Mouse (Mus musculus): ENCODE measurements around the gene Spint3. TPM values are rescaled to one million over a fixed set of nuclear protein-coding genes. Genes with fewer than 3 reads are reported as not detected.
A peak's percentile ranks its signal among the peaks of the same experiment; 100 is the strongest.

Gene Spint3
- polyA plus RNA-seq, 1 experiment, result not detected

DNA sequence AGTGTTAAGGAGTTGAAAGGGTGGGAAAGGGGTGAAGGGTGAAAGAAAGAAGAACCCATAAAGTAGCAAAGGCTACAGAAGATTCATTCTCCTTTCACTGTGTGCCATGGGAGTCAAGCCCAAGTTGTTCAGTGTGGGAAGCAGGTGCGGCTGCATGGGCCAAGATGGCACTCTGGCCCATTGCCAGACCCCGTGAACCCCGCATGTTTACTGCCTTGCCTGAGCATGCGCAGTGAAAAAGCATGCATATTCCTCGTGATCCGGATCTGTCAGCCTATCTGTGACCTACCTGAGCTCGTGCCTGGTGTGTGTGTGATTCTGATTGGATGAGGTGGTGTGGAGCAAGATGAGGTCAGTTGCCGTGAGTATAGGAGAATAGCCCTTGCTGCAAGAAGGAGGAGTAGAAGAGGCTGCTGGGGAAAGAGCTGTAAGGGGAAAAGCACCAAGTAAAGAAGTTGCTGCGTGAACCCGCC, 49.9 kb downstream of the Spint3 start:
- Histone ChIP-seq H3K27ac (ENCODE audit: control insufficient read depth, insufficient read depth, low read depth, low read length, poor library complexity) (no peak overlapping the region), H3K4me3 (replicated peaks; ENCODE audit: control insufficient read depth, low read depth, low read length) (no peak overlapping the region), H3K4me1 (ENCODE audit: control insufficient read depth, insufficient read depth, low read length) (peaks cover 10% of the 10 kb centered on the region; the same call in 1 of the 2 replicates)
- 70% methylated on average over 10 of the region's 10 CpGs for WGBS
- TF ChIP-seq POLR2A (IDR thresholded peaks at IDR 0.05; ENCODE audit: borderline replicate concordance, control insufficient read depth, low read depth, low read length), result no peak
- TF ChIP-seq CTCF (IDR thresholded peaks at IDR 0.05; ENCODE audit: control insufficient read depth, insufficient read depth, low read length), result no peak

DNA sequence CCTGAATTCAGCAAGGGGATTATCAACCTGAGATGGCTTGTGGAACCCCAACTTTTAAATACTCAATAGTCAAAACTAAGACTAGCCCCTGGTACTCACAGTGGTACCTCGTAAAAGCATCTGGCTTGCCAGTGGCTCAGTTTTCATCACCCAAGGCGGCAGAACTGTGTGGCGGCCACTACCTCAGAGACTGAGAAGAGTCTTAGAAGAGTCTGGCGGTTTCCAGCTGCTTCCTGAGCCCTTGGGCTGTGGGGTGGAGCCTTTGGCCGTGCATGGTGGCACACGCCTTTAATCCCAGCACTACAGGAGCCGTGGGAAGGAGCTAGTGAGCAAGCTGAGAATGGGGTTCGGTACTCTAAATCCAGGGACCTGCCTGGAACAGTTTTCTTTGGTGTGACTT, 51.0 kb downstream of the Spint3 start:
- TF ChIP-seq POLR2A (IDR thresholded peaks at IDR 0.05; ENCODE audit: borderline replicate concordance, control insufficient read depth, low read depth, low read length), result no peak
- TF ChIP-seq CTCF (IDR thresholded peaks at IDR 0.05; ENCODE audit: control insufficient read depth, insufficient read depth, low read length), result no peak
- Histone ChIP-seq H3K27ac (ENCODE audit: control insufficient read depth, insufficient read depth, low read depth, low read length, poor library complexity) (peak overlapping the region; percentile 85), H3K4me3 (replicated peaks; ENCODE audit: control insufficient read depth, low read depth, low read length) (no peak overlapping the region), H3K4me1 (ENCODE audit: control insufficient read depth, insufficient read depth, low read length) (peaks cover 10% of the 10 kb centered on the region; the same call in 1 of the 2 replicates)
- WGBS, result 3% methylated on average over 8 of the region's 8 CpGs

DNA sequence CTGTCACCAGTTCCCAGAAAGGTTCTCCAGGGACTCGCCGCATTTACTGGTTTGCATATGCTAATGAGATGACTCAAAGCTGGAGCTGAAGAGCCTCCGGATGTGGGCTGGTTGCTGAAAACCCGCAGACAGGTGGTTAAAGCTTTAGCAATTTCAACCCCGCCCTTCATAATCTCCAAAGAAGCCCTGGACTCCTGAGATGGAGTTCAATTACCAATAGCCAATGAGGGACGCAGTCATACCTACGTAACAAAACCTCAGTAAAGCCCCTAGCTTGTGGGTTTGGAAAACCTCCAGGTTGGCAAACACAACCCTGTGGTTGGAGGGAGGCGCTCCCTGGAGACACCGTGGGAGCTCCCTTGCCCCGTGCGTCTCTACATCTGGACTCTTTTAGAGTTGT, 51.4 kb downstream of the Spint3 start:
- H3K4me3 ChIP-seq (replicated peaks; ENCODE audit: control insufficient read depth, low read depth, low read length), result no peak overlapping the region
- TF ChIP-seq CTCF (IDR thresholded peaks at IDR 0.05; ENCODE audit: control insufficient read depth, insufficient read depth, low read length) (no peak), POLR2A (IDR thresholded peaks at IDR 0.05; ENCODE audit: borderline replicate concordance, control insufficient read depth, low read depth, low read length) (no peak)
- H3K4me1 ChIP-seq (ENCODE audit: control insufficient read depth, insufficient read depth, low read length), result peaks cover 10% of the 10 kb centered on the region; the same call in 1 of the 2 replicates
- under 1% methylated on average over 11 of the region's 11 CpGs for WGBS
- peak overlapping the region; percentile 85 for H3K27ac ChIP-seq (ENCODE audit: control insufficient read depth, insufficient read depth, low read depth, low read length, poor library complexity)

DNA sequence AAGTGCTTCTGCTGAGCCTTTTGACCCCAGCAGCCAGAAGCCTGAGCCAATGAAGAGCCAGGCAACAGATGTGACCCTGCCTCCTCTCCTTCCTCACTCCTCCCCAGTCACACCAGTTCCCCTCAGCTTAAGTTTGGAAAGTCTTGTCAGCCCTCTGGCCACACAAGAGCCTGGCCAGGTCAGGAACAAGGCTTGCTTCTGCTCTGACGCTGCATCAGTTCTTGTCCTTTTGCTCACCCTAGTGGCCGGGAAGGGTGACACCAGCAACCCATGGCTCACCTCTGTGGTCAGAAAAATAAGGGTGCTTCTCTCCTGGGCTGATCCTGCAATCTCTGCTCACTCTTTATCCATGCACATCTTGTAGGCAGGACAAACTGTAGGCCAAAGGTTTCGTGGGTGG, 52.5 kb downstream of the Spint3 start:
- WGBS, result 4% methylated on average over 3 of the region's 3 CpGs
- no peak overlapping the region for H3K4me3 ChIP-seq (replicated peaks; ENCODE audit: control insufficient read depth, low read depth, low read length)
- peak overlapping the region; percentile 30; the same call in 1 of the 2 replicates for H3K27ac ChIP-seq (ENCODE audit: control insufficient read depth, insufficient read depth, low read depth, low read length, poor library complexity)
- TF ChIP-seq POLR2A (IDR thresholded peaks at IDR 0.05; ENCODE audit: borderline replicate concordance, control insufficient read depth, low read depth, low read length) (no peak), CTCF (IDR thresholded peaks at IDR 0.05; ENCODE audit: control insufficient read depth, insufficient read depth, low read length) (peak; percentile 89)
- peaks cover 9% of the 10 kb centered on the region; the same call in 1 of the 2 replicates for H3K4me1 ChIP-seq (ENCODE audit: control insufficient read depth, insufficient read depth, low read length)

Other genes with a start within 250 kb of the Spint3 start
- gene Svs5, start 240.7 kb downstream of the Spint3 start, polyA plus RNA-seq (2011; ENCODE audit: insufficient read depth, insufficient read length, low replicate concordance, missing spikeins), result not detected in 2 replicates
- 48.8 and 108 TPM in 2 replicates for gene Slpi, start 184.4 kb downstream of the Spint3 start, polyA plus RNA-seq (2011; ENCODE audit: insufficient read depth, insufficient read length, low replicate concordance, missing spikeins)
- gene Rbpjl, start 170.3 kb downstream of the Spint3 start, polyA plus RNA-seq (2011; ENCODE audit: insufficient read depth, insufficient read length, low replicate concordance, missing spikeins), result not detected in 2 replicates
- gene Matn4, start 168.3 kb downstream of the Spint3 start, polyA plus RNA-seq (2011; ENCODE audit: insufficient read depth, insufficient read length, low replicate concordance, missing spikeins), result 0.86 and 1.2 TPM in 2 replicates
- gene Sdc4, start 129.6 kb downstream of the Spint3 start, polyA plus RNA-seq (2011; ENCODE audit: insufficient read depth, insufficient read length, low replicate concordance, missing spikeins), result 12.6 and 22.1 TPM in 2 replicates
- gene Sys1, start 116.5 kb downstream of the Spint3 start, polyA plus RNA-seq (2011; ENCODE audit: insufficient read depth, insufficient read length, low replicate concordance, missing spikeins), result 10.1 and 26.7 TPM in 2 replicates
- not detected in 2 replicates for gene Gm20458, start 112.5 kb downstream of the Spint3 start, polyA plus RNA-seq (2011; ENCODE audit: insufficient read depth, insufficient read length, low replicate concordance, missing spikeins)
- not detected in 2 replicates for gene Trp53tg5, start 99.7 kb downstream of the Spint3 start, polyA plus RNA-seq (2011; ENCODE audit: insufficient read depth, insufficient read length, low replicate concordance, missing spikeins)
- 7.5 and 8.1 TPM in 2 replicates for gene Dbndd2, start 87.4 kb downstream of the Spint3 start, polyA plus RNA-seq (2011; ENCODE audit: insufficient read depth, insufficient read length, low replicate concordance, missing spikeins)
- gene Pigt, start 75.9 kb downstream of the Spint3 start, polyA plus RNA-seq (2011; ENCODE audit: insufficient read depth, insufficient read length, low replicate concordance, missing spikeins), result 27.8 and 39.1 TPM in 2 replicates
- gene Wfdc2, start 11.0 kb downstream of the Spint3 start, polyA plus RNA-seq (2011; ENCODE audit: insufficient read depth, insufficient read length, low replicate concordance, missing spikeins), result 2.8 TPM in 1 of 2 replicates, not detected in the other
- not detected in 2 replicates for gene Wfdc6a, start 12.0 kb upstream of the Spint3 start, polyA plus RNA-seq (2011; ENCODE audit: insufficient read depth, insufficient read length, low replicate concordance, missing spikeins)
- not detected in 2 replicates for gene Eppin, start 20.1 kb upstream of the Spint3 start, polyA plus RNA-seq (2011; ENCODE audit: insufficient read depth, insufficient read length, low replicate concordance, missing spikeins)
- gene Wfdc6b, start 40.1 kb upstream of the Spint3 start, polyA plus RNA-seq (2011; ENCODE audit: insufficient read depth, insufficient read length, low replicate concordance, missing spikeins), result not detected in 2 replicates
- gene Wfdc8, start 40.2 kb upstream of the Spint3 start, polyA plus RNA-seq (2011; ENCODE audit: insufficient read depth, insufficient read length, low replicate concordance, missing spikeins), result not detected in 2 replicates
- not detected in 2 replicates for gene Wfdc16, start 65.3 kb upstream of the Spint3 start, polyA plus RNA-seq (2011; ENCODE audit: insufficient read depth, insufficient read length, low replicate concordance, missing spikeins)
- gene Wfdc10, start 82.6 kb upstream of the Spint3 start, polyA plus RNA-seq (2011; ENCODE audit: insufficient read depth, insufficient read length, low replicate concordance, missing spikeins), result not detected in 2 replicates
- not detected in 2 replicates for gene Wfdc9, start 83.1 kb upstream of the Spint3 start, polyA plus RNA-seq (2011; ENCODE audit: insufficient read depth, insufficient read length, low replicate concordance, missing spikeins)
- gene Wfdc11, start 100.6 kb upstream of the Spint3 start, polyA plus RNA-seq (2011; ENCODE audit: insufficient read depth, insufficient read length, low replicate concordance, missing spikeins), result not detected in 2 replicates
- not detected in 2 replicates for gene Wfdc13, start 111.6 kb upstream of the Spint3 start, polyA plus RNA-seq (2011; ENCODE audit: insufficient read depth, insufficient read length, low replicate concordance, missing spikeins)
- not detected in 2 replicates for gene Spint4, start 125.0 kb upstream of the Spint3 start, polyA plus RNA-seq (2011; ENCODE audit: insufficient read depth, insufficient read length, low replicate concordance, missing spikeins)
- not detected in 2 replicates for gene Spint5, start 141.8 kb upstream of the Spint3 start, polyA plus RNA-seq (2011; ENCODE audit: insufficient read depth, insufficient read length, low replicate concordance, missing spikeins)
- 2.1 and 2.2 TPM in 2 replicates for gene Wfdc3, start 172.5 kb upstream of the Spint3 start, polyA plus RNA-seq (2011; ENCODE audit: insufficient read depth, insufficient read length, low replicate concordance, missing spikeins)
- 35.3 and 47.6 TPM in 2 replicates for gene Dnttip1, start 172.5 kb upstream of the Spint3 start, polyA plus RNA-seq (2011; ENCODE audit: insufficient read depth, insufficient read length, low replicate concordance, missing spikeins)
- 261 and 459 TPM in 2 replicates for gene Ube2c, start 196.4 kb upstream of the Spint3 start, polyA plus RNA-seq (2011; ENCODE audit: insufficient read depth, insufficient read length, low replicate concordance, missing spikeins)
- gene Tnnc2, start 206.5 kb upstream of the Spint3 start, polyA plus RNA-seq (2011; ENCODE audit: insufficient read depth, insufficient read length, low replicate concordance, missing spikeins), result 9.6 and 12.2 TPM in 2 replicates
- gene Snx21, start 212.4 kb upstream of the Spint3 start, polyA plus RNA-seq (2011; ENCODE audit: insufficient read depth, insufficient read length, low replicate concordance, missing spikeins), result 2.3 and 5.8 TPM in 2 replicates
- gene Acot8, start 231.4 kb upstream of the Spint3 start, polyA plus RNA-seq (2011; ENCODE audit: insufficient read depth, insufficient read length, low replicate concordance, missing spikeins), result 16.5 and 36.5 TPM in 2 replicates
- 3.4 and 4.4 TPM in 2 replicates for gene Zswim3, start 231.6 kb upstream of the Spint3 start, polyA plus RNA-seq (2011; ENCODE audit: insufficient read depth, insufficient read length, low replicate concordance, missing spikeins)
- 2.1 and 3.7 TPM in 2 replicates for gene Zswim1, start 249.2 kb upstream of the Spint3 start, polyA plus RNA-seq (2011; ENCODE audit: insufficient read depth, insufficient read length, low replicate concordance, missing spikeins)

All from bone marrow, adult 2 months (tissue).